Mouse (Mus musculus) 3134 (cell line): Measurements from ENCODE around the gene Stim2.

ENCODE experiments used
- DNase-seq: peaks from one replicate; pipeline ENCODE4 v3.0.0-alpha.2; 2011; ENCODE audit warnings: low spot score; ENCODE audit not compliant: insufficient read length; ENCODE audit errors: extremely low read depth

The Stim2 gene

DNA sequence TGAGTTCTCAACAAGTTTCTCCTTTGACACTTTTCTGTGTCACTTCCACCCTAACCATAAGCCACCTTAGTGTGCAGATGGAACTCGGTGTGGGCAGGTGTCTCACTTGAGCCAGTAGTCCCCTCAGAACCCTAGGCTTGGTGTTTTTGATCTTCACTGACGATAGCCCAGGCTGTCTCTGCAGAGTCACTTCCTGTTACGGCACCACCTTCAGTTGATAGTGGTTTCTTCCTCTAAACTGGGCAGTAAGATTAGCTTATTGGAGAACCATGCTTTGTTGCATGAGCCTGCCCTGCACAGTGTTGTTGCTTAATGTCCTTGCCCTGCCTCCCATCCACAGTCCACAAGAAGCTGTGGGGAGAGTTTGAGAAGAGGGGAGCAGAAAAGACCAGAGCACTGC is 47.2 kb downstream of the Stim2 start:
- DNase-seq = no peak

DNA sequence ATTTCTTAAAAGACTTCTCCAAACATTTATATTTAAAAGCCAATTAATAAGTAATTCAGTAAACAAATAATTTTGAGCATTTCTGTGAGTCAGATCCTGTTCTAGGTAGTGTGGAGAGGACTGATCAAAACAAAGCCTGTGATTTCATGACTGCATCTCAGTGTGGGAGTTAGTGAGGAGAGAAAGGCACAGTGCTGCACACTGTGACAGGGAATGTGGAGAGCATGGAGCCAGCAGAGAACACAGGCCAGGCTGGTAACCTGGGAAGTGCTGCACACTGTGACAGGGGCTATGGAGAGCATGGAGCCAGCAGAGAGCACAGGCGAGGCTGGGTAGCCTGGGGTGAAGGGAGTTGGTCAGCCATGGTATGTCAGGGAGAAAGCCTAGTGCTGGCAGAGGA is 48.1 kb downstream of the Stim2 start:
- no peak for DNase-seq

GRCm38 (mm10) chr5:54049145-54049733 is 50.9 kb downstream of the Stim2 start:
- DNase-seq = no peak

- DNase-seq = no peak
Observed at GRCm38 (mm10) chr5:54049940-54050339, 51.6 kb downstream of the Stim2 start.

- DNase-seq = no peak
Observed at GRCm38 (mm10) chr5:54051056-54051455, 52.8 kb downstream of the Stim2 start.

DNA sequence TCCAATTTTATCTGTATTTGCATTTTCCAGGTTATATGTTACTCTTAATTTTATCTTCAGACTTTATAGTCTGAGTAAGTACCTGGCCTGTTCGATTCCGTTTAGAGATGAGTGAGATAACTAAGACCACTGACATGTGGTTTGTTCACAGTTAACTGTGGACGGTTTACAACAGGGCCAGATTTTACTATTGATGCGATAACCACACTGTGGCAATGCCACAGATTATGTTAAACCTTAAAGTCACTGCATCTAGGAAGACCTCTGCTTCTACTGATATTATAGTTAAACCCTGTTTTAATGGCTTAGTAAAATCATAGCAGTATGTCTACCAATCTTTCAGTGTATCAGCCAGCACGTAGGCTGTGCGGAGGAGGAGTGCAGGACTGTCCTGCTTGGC is 53.9 kb downstream of the Stim2 start:
- DNase-seq = no peak

- DNase-seq = no peak
Observed at GRCm38 (mm10) chr5:54053673-54054366, 55.5 kb downstream of the Stim2 start.

DNA sequence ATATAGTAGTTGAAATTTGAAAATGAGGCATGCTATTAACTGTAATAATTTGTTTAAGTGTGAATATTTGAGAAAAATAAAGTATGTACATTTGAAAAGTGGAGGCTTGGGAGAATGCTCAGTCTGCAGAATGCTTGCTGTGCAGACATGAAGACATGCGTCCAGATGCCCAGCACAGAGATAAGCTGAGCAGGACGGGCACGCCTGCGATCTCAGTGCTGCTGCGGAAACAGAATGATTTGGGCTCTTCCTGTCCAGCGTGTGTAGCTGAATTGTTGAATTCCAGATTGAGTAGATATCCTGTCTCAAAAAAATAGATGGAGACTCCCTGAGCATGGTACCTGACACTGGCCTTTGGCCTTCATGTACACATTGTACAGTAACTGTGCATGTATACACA is 58.0 kb downstream of the Stim2 start:
- DNase-seq = no peak

DNA sequence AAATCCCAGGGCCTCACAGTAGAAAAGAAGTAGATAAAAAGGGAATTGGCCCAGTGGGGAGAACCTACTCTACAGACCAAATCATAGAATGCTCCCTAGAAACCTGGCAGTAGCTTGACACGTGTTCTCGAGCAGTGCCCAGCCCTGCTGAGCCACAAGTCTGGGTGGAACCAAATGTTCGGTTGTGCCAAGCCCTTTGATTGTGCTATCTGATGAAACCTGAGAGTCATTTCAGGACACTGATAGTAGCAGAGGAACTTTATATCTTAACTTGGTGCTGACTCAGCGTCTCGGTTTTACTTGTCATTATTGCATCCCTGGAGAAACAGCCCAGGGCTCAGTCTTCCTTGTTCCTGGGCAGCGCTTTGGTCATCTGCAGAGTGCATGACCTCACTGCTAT is 61.7 kb downstream of the Stim2 start:
- no peak for DNase-seq

DNA sequence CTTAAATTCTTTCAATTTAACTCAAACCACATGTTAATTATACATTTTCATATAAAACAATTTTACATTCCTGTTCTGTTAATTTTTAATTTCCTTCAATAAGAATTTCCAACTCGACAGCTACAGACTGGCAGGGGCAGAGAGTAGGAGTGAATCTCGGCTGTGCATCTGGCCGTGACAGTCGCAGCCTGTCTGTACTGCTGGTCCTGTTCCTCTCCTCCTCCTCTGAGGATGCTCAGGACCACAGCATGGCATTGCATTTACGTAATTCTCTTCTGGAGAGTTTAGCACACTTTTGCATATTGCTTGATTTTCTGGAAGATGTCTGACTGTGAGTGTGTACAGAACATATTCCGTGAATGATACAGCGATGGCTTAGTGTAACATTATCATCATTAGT is 63.8 kb downstream of the Stim2 start:
- DNase-seq = no peak

DNA sequence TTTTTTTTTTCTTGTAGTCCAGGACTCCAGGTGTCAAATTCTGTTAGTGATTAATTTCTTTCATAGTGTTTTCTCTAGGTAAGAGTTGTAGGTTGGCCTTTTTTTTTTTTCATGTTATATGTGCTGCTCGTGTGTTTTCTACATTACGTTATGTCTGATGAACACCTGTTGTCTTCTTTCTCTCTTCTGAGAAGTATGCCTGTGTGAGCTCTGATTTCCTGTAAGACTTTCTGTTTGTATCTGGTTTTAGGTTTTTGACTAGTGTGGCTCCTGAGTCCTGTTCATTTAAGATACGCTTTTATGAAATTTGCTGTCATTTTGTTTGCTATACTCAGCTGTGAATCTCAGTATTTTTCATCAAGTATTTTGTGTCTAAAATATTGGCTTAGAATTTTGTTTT is 69.3 kb downstream of the Stim2 start:
- no peak for DNase-seq

GRCm38 (mm10) chr5:54070549-54070948 is 72.2 kb downstream of the Stim2 start:
- no peak for DNase-seq

- DNase-seq = no peak
Observed at GRCm38 (mm10) chr5:54071288-54071687, 73.0 kb downstream of the Stim2 start.

DNA sequence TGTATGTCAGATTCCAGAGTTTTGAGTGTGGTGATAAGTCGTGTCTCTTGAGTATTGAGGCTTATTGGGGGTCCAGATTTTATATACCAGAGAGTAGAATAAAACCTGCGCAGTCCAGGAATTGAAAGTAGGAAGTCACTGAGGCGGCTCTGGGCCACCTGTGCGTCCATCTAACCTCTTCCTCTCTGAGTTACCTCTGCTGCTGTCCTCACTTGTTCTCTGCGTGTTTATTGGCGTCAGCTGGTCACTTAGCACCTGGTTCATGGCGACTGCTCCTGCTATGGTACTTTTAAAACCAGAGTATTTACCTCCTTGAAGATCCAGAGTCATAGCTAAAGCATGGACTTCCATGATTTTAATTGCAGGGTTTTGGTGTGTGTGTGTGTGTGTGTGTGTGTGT is 73.4 kb downstream of the Stim2 start:
- DNase-seq = no peak

GRCm38 (mm10) chr5:54073291-54073690 is 75.0 kb downstream of the Stim2 start:
- no peak for DNase-seq

DNA sequence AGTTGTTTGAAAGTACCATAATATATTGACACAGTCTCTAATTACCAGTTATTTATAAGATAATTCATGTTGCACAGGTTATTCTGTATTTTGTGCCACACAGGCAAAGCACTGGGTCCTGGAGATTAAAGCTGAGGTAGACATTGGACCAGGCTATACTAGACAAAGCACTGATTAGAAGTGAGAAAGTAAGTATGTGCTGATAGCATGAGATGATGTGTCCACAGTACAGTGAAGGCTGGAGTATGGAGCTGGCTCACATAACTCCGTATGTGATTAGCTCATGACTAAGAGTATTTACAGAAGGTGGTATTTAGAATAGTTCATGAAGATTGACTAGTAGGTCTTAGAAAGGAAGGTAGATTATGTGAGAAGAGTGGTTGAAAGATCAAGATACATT is 81.7 kb downstream of the Stim2 start:
- DNase-seq = no peak

GRCm38 (mm10) chr5:54087912-54088311 is 89.6 kb downstream of the Stim2 start:
- DNase-seq = no peak

GRCm38 (mm10) chr5:54098219-54098618 is 99.9 kb downstream of the Stim2 start:
- DNase-seq = no peak

DNA sequence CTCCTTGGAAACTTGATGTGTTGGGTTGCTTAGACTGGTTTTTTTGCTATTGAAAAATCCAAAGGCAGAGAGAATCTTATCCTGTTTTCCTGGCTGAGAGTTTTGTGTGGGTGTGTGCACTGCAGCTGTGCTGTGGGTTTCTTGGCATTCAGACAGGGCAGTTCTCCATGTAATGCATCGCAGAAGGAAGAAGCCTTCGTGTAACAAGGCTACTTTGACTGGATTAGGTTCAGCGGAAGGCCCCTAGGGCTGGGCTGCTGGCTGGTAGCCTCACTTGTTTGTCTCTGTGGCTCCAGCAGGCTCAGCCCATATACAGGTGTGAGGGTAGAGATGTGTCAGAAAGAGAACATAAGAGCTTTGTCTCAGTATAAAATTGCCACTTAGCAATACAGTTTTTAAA is 102.6 kb downstream of the Stim2 start:
- DNase-seq = no peak

- no peak for DNase-seq
Observed at GRCm38 (mm10) chr5:54101318-54101717, 103.0 kb downstream of the Stim2 start.

DNA sequence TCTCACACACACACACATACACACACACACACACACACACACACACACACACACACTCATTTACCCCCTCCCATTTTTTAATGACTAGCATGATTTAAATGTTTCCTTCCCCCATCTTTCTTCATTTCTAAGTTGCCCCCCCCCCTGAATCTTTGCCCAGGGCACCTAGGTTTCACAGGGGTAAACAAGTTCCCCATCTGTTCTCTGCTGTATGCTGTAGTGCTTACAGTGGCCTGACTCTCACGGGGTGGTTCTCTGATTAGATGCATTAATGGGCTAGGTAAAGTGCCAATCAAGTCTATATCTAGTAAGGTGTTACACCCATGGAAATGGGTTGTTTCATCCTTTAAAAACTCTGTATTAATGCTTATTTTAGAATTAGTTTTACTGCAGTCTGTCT is 103.7 kb downstream of the Stim2 start:
- no peak for DNase-seq

GRCm38 (mm10) chr5:54106669-54107068 is 108.4 kb downstream of the Stim2 start:
- DNase-seq = no peak

DNA sequence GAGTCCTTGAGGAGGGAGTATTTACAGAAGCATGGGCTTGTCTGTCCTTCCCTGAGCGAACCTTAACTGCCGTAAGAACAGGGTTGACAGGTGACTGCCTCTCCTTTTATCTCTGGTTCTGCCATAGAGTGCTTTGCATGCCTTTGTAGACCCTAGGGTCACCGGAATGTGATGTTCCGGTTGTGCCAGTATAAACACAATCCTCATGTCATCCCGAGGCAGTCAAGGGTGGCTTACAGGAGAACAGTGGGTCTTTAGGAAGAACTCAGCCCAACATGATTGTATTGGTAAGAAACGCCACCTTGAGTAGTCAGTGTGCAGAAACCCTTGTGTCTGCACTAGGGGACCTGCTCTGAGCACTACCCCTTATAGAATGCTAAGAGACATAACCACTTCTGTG is 108.8 kb downstream of the Stim2 start:
- no peak for DNase-seq
